Mouse (Mus musculus) G1E-ER4 (cell line): ENCODE results near the gene Tyrp1. TPM values are rescaled to one million over a fixed set of nuclear protein-coding genes. Genes with fewer than 3 reads are reported as not detected.

ENCODE experiments used
- GATA1 ChIP-seq: IDR thresholded peaks from one replicate; pipeline ENCODE4 v1.8.0; 2012; ENCODE audit warnings: low read length, inconsistent platforms
- polyA plus RNA-seq: library from polyadenylated mRNA; stranded (reverse); fragments of >175 nt; gene quantifications from 2 replicates; pipeline ENCODE4 v1.2.3, GENCODE M21; 2012

Gene Tyrp1
- polyA plus RNA-seq, 1 experiment: not detected

- TF ChIP-seq GATA1: no peak
Measured at GRCm38 (mm10) chr4:80874121-80874859, 40.4 kb downstream of the Tyrp1 start.

GRCm38 (mm10) chr4:80875055-80875454 lies 41.1 kb downstream of the Tyrp1 start:
- TF ChIP-seq GATA1: no peak

GRCm38 (mm10) chr4:80881996-80882599 lies 48.2 kb downstream of the Tyrp1 start:
- TF ChIP-seq GATA1: no peak

DNA sequence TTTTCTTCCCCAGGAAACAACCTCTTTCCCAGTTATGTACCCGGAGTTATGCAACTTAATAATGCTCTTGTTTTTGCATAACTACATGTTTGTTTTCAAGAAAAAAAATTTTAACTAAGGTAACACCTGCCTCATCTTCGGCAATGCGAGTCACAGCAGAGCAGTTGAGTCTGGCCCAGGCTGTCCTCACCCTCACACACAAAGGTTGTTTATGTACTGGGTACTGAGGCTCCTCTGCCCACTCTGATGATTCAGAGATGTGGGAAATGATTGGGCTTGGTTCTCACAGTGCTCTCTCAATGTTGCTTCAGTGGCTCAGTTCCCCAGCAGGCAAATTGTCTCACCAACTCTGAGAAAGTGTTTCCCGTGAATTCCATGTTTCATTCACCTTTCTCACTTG lies 52.7 kb downstream of the Tyrp1 start:
- no peak for TF ChIP-seq GATA1

DNA sequence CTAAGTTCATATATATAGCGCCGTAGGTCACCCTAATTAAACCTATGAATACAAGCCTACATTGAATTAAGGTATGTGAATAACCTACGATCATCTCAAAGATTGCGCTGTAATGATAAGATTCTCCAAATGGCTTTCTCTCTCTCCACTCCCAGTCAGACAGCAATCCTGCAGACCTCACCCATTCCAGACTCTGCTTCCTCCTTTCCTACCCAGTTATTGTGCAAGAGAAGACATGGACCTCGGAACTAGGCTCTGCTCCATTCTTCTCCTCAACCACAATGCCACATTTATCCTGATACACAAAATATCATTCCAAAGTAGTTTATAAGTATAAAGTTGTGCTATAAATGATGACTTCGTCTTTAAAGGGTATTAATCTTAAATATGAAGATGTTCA lies 57.1 kb downstream of the Tyrp1 start:
- TF ChIP-seq GATA1: no peak

GRCm38 (mm10) chr4:80895278-80895894 lies 61.5 kb downstream of the Tyrp1 start:
- no peak for TF ChIP-seq GATA1

Other genes starting within 250 kb of the Tyrp1 start
- not detected in 2 replicates for gene Lurap1l, start 76.5 kb downstream of the Tyrp1 start, polyA plus RNA-seq